Mouse (Mus musculus) liver, adult 2 months (tissue): ENCODE measurements around the gene Rab31. TPM values are rescaled to one million over a fixed set of nuclear protein-coding genes. Genes with fewer than 3 reads are reported as not detected.

ENCODE experiments used
- DNase-seq: peaks from one replicate; pipeline ENCODE4 v3.0.0-alpha.2; 2011; ENCODE audit warnings: low read depth, low spot score; ENCODE audit errors: extremely low read depth
- H3K27ac ChIP-seq: fragments of 200-500 bp; replicated peaks from 2 replicates; pipeline ENCODE4 v1.5.1; 2012; ENCODE audit warnings: low read depth, mild to moderate bottlenecking, control low read depth, inconsistent platforms, low read length; ENCODE audit not compliant: insufficient read depth
- H3K27me3 ChIP-seq: fragments of 200-500 bp; 2 replicates; pipeline ENCODE4 v1.6.1; 2012; ENCODE audit warnings: mild to moderate bottlenecking, moderate library complexity, low read length, inconsistent platforms; ENCODE audit not compliant: control insufficient read depth, insufficient read depth
- H3K36me3 ChIP-seq: fragments of 200-500 bp; 2 replicates; pipeline ENCODE4 v1.6.1; 2012; ENCODE audit warnings: low read length, inconsistent platforms; ENCODE audit not compliant: control insufficient read depth, insufficient read depth
- H3K4me1 ChIP-seq: fragments of 200-500 bp; 2 replicates; pipeline ENCODE4 v1.6.1; 2011; ENCODE audit warnings: low read length; ENCODE audit not compliant: control insufficient read depth, insufficient read depth
- H3K4me3 ChIP-seq: fragments of 200-500 bp; 2 replicates; pipeline ENCODE4 v1.5.1; 2011; ENCODE audit warnings: low read depth, mild to moderate bottlenecking, control low read depth, low read length, moderate library complexity; ENCODE audit not compliant: insufficient read depth
- H3K79me2 ChIP-seq: fragments of 200-500 bp; 2 replicates; pipeline ENCODE4 v1.6.1; 2012; ENCODE audit warnings: inconsistent platforms, mild to moderate bottlenecking, low read length, moderate library complexity; ENCODE audit not compliant: control insufficient read depth, insufficient read depth
- H3K9ac ChIP-seq: fragments of 200-500 bp; 2 replicates; pipeline ENCODE4 v1.6.1; 2012; ENCODE audit warnings: low read depth, mild to moderate bottlenecking, control low read depth, inconsistent platforms, low read length
- CTCF ChIP-seq: fragments of 200-500 bp; IDR thresholded peaks from 2 replicates; pipeline ENCODE4 v1.5.1; 2011; ENCODE audit warnings: low read depth, low read length, control low read depth
- POLR2A ChIP-seq: fragments of 200-500 bp; IDR thresholded peaks from 2 replicates; pipeline ENCODE4 v1.6.1; 2011; ENCODE audit warnings: low read length, control low read depth; ENCODE audit not compliant: insufficient read depth; ENCODE audit errors: extremely low read depth
- WGBS: fragments of 180-500 bp; shearing (Covaris S2); methylation state at CpG from one replicate; pipeline ENCODE4 v1.1.7; 2018; 5-methylcytosine and 5-hydroxymethylcytosine counted together
- polyA plus RNA-seq: library from polyadenylated mRNA; depleted of rRNA; stranded (reverse); fragments of >200 nt; gene quantifications from 2 replicates; pipeline ENCODE4 v1.2.3, GENCODE M21; 2012
- total RNA-seq: library from RNA; depleted of rRNA; stranded (reverse); fragments of >200 nt; gene quantifications from 2 replicates; pipeline ENCODE4 v1.2.3, GENCODE M21; 2014

Gene Rab31
- total and polyA plus RNA-seq, 2 experiments, result 3.5 to 5.4 TPM

GRCm38 (mm10) chr17:65680801-65681412 is 91.6 kb downstream of the Rab31 start:
- Histone ChIP-seq H3K4me1 (no peaks in the 10 kb centered on the region), H3K27me3 (no peaks in the 10 kb centered on the region), H3K27ac (no peak overlapping the region), H3K79me2 (no peaks in the 10 kb centered on the region; the same call in 1 of the 2 replicates), H3K4me3 (no peak overlapping the region), H3K9ac (no peak overlapping the region), H3K36me3 (no peaks in the 10 kb centered on the region)
- 72% methylated on average over 2 of the region's 2 CpGs for WGBS
- TF ChIP-seq CTCF (no peak), POLR2A (no peak)
- DNase-seq, result no peak

DNA sequence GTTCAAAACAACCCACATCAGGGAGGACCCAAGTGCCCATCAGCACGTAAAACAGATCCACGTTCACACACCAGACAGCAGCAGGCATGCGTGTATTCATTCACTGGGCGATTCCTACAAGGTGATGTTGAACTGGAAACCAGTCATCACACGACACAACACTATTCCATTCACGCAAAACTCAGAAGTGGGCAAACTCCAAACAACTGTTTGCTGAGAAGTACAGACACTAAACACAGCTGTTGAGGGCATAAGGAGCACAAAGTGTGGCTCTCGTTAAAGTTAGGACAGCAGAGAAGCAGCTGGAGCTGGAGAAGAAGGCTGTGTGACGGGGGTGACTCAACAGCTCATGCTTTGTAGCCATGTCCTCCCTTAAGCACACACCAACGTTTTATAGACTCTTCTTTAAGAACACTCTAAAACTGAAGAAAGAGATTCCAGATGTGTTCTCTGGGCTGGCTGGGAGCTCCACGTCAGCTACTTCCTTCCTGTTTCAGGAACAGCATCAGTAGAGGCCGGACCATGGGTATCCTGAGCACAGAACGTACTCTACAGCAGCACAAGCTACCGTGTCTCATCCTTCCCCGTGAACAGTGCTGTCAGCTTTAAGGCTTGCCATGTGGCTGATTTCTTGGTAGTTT is 92.6 kb downstream of the Rab31 start:
- no peak for DNase-seq
- TF ChIP-seq CTCF, result no peak
- no peak overlapping the region for H3K27ac ChIP-seq
- H3K4me3 ChIP-seq, result no peak overlapping the region
- no peaks in the 10 kb centered on the region for H3K36me3 ChIP-seq
- no peaks in the 10 kb centered on the region; the same call in 1 of the 2 replicates for H3K79me2 ChIP-seq
- H3K4me1 ChIP-seq, result no peaks in the 10 kb centered on the region
- H3K9ac ChIP-seq, result no peak overlapping the region
- H3K27me3 ChIP-seq, result no peaks in the 10 kb centered on the region
- WGBS, result 78% methylated on average over 14 of the region's 14 CpGs

DNA sequence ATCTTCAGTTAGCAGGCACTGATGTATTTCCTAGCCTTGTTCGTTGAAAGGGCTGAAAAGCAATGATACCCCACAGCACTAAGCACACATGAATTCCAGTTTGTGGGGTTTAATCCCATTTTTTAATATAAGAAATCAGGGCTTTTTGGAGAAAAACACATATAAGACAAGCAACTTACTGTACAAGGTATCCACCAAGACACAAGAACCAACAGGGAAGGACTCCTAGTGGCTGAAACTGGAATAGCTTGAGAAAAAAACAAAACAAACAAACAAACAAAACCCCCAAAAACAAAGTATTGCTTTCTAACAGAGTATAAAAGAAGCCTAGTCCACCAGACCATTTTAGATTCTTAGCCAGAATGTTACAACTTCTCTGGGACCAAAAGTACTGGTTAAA is 94.8 kb downstream of the Rab31 start:
- Histone ChIP-seq H3K9ac (no peak overlapping the region), H3K4me1 (no peaks in the 10 kb centered on the region; the same call in 1 of the 2 replicates), H3K27me3 (no peaks in the 10 kb centered on the region), H3K36me3 (no peaks in the 10 kb centered on the region), H3K79me2 (no peaks in the 10 kb centered on the region), H3K27ac (no peak overlapping the region), H3K4me3 (no peak overlapping the region)
- 94% methylated on average over 1 of the region's 1 CpGs for WGBS
- TF ChIP-seq POLR2A, result no peak
- TF ChIP-seq CTCF, result no peak
- DNase-seq, result peak; percentile 19

- Histone ChIP-seq H3K4me1 (no peaks in the 10 kb centered on the region; the same call in 1 of the 2 replicates), H3K27me3 (no peaks in the 10 kb centered on the region), H3K36me3 (no peaks in the 10 kb centered on the region), H3K9ac (no peak overlapping the region), H3K4me3 (no peak overlapping the region), H3K27ac (no peak overlapping the region), H3K79me2 (no peaks in the 10 kb centered on the region)
- WGBS, result 92% methylated on average over 8 of the region's 8 CpGs
- no peak for TF ChIP-seq POLR2A
- no peak for TF ChIP-seq CTCF
- no peak for DNase-seq
Observed at GRCm38 (mm10) chr17:65676536-65676935, 96.0 kb downstream of the Rab31 start.

GRCm38 (mm10) chr17:65675985-65676384 is 96.6 kb downstream of the Rab31 start:
- WGBS, result 95% methylated on average over 3 of the region's 3 CpGs
- H3K4me1 ChIP-seq, result no peaks in the 10 kb centered on the region; the same call in 1 of the 2 replicates

DNA sequence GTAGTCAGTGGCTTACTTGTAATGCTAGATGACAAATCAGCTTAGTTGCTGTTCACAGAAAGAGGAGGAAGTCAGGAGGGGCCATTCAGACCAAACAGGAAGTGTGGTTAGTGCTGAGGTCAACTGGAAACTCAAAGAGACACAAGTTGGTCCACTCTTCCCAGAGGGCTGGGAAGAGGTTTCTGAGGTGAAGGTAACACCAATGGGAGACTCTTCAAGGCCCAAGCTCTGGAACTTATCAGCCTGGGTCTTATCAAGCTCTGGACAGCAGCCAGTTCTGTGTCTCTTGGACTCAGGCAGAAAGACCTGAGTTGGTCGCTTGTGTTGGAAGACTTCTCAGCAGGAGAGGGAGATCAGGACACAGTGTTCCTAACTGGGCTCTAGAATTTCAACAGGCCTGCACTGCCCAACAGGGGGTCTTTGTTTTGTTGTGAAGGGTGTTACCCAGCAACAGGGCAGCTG is 97.8 kb downstream of the Rab31 start:
- WGBS, result 44% methylated on average over 1 of the region's 1 CpGs
- Histone ChIP-seq H3K27me3 (no peaks in the 10 kb centered on the region), H3K79me2 (no peaks in the 10 kb centered on the region), H3K4me1 (no peaks in the 10 kb centered on the region; the same call in 1 of the 2 replicates), H3K27ac (peak overlapping the region; percentile 53), H3K4me3 (no peak overlapping the region), H3K9ac (no peak overlapping the region), H3K36me3 (no peaks in the 10 kb centered on the region)
- TF ChIP-seq POLR2A (no peak), CTCF (no peak)
- peak; percentile 33 for DNase-seq

More at GRCm38 (mm10) chr17:65675985-65676384, 96.6 kb downstream of the Rab31 start:
- H3K9ac ChIP-seq, result no peak overlapping the region
- no peaks in the 10 kb centered on the region for H3K27me3 ChIP-seq
- TF ChIP-seq CTCF (no peak), POLR2A (no peak)
- no peaks in the 10 kb centered on the region for H3K36me3 ChIP-seq
- no peak for DNase-seq
- no peaks in the 10 kb centered on the region for H3K79me2 ChIP-seq
- no peak overlapping the region for H3K27ac ChIP-seq
- no peak overlapping the region for H3K4me3 ChIP-seq
